Mouse (Mus musculus): Measurements from ENCODE around the gene Snrnp27. TPM values are rescaled to one million over a fixed set of nuclear protein-coding genes. Genes with fewer than 3 reads are reported as not detected.

The Snrnp27 gene
- polyA plus RNA-seq, 1 experiment from 2014 or later: 134 TPM

DNA sequence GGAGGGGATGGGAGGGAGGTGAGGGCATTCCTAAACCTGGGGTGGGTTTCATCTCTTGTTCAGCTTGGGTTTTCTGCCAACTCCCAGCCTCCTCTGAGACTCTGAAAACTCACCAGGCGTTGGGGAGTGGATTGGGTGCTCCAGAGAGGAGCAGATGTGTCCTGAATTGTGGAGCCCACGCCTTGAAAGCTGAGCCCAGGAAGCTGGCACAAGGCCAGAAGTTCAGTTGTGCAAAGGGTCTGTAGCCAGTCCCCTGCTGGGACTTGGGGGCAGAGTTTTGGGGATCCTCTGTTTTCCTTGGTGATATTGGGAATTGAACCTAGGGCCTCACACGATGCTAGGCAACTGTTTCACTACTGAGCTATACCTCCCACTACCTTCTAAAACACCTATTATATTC, 54.2 kb downstream of the Snrnp27 start:
- Histone ChIP-seq H3K27ac (replicated peaks) (no peak overlapping the region), H3K9me3 (no peaks in the 10 kb centered on the region), H3K27me3 (replicated peaks; ENCODE audit: low read depth, poor library complexity, severe bottlenecking) (no peaks in the 10 kb centered on the region), H3K36me3 (replicated peaks) (no peaks in the 10 kb centered on the region), H3K4me3 (no peak overlapping the region), H3K4me1 (0 out of 2 replicates have a peak, but pooled peaks cover 6% of the 10 kb centered on the region)
- 76% methylated on average over 3 of the region's 3 CpGs for WGBS
- DNase-seq (ENCODE audit: low spot score): no peak

DNA sequence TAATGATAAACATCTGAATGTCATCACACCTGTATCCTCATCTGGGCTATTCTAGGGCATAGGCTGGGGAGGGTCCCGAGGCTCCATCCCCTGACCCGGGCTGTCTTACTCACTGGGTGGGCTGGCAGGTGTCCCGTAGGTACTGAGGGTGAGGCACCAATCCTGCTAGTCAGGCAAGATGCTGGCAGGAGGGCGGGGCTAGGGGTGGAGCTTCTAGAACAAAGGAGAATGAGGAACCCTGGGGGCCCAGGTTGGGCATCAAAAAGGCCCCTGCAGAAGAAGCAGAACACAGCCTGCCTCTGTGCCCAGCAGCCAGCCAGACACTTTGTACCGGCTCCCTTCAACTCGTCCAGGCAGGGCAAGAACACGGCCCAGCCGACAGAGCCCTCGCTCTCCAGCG, 56.4 kb downstream of the Snrnp27 start, which contains the start of gene Asprv1:
Gene Asprv1, plus strand, starts transcription at position 219 of the 400 bp plus-strand sequence.
- Histone ChIP-seq H3K27ac (replicated peaks) (peak within 1 kb of the TSS; percentile 46; the same call in 1 of the 2 replicates), H3K27me3 (replicated peaks; ENCODE audit: low read depth, poor library complexity, severe bottlenecking) (no peaks in the 10 kb centered on the region), H3K36me3 (replicated peaks) (no peaks in the 10 kb centered on the region), H3K4me1 (0 out of 2 replicates have a peak, but pooled peaks cover 6% of the 10 kb centered on the region), H3K9me3 (no peaks in the 10 kb centered on the region), H3K4me3 (no peak within 1 kb of the TSS)
- 52% methylated on average over 10 of the region's 10 CpGs for WGBS
- no peak for DNase-seq (ENCODE audit: low spot score)

Other genes with a start within 250 kb of the Snrnp27 start
- 22.6 and 25.1 TPM in 2 replicates for gene C87436, start 246.1 kb downstream of the Snrnp27 start, polyA plus RNA-seq (2016; fragmentation: Nextera tagmentation; extraction: Ambion mirVana)
- 560 and 592 TPM in 2 replicates for gene Pcbp1, start 158.2 kb downstream of the Snrnp27 start, polyA plus RNA-seq (2016; fragmentation: Nextera tagmentation; extraction: Ambion mirVana)
- 0.69 and 1.3 TPM in 2 replicates for gene Asprv1, start 56.4 kb downstream of the Snrnp27 start, polyA plus RNA-seq (2016; fragmentation: Nextera tagmentation; extraction: Ambion mirVana)
- gene Mxd1, start 15.4 kb downstream of the Snrnp27 start, polyA plus RNA-seq (2016; fragmentation: Nextera tagmentation; extraction: Ambion mirVana): 9.5 and 11.4 TPM in 2 replicates
- 36.2 and 36.3 TPM in 2 replicates for gene Gmcl1, start 48.9 kb upstream of the Snrnp27 start, polyA plus RNA-seq (2016; fragmentation: Nextera tagmentation; extraction: Ambion mirVana)
- gene Anxa4, start 109.1 kb upstream of the Snrnp27 start, polyA plus RNA-seq (2016; fragmentation: Nextera tagmentation; extraction: Ambion mirVana): 6.8 and 7.0 TPM in 2 replicates
- 11.3 and 13.3 TPM in 2 replicates for gene Aak1, start 165.0 kb upstream of the Snrnp27 start, polyA plus RNA-seq (2016; fragmentation: Nextera tagmentation; extraction: Ambion mirVana)